Mouse (Mus musculus): ENCODE measurements at regions not wholly inside any gene's neighbourhood (a gene's known extent, or its start where the extent isn't known, plus 50 kb on each side); places are given as distances from the start of the nearest gene placed in this dataset.

DNA sequence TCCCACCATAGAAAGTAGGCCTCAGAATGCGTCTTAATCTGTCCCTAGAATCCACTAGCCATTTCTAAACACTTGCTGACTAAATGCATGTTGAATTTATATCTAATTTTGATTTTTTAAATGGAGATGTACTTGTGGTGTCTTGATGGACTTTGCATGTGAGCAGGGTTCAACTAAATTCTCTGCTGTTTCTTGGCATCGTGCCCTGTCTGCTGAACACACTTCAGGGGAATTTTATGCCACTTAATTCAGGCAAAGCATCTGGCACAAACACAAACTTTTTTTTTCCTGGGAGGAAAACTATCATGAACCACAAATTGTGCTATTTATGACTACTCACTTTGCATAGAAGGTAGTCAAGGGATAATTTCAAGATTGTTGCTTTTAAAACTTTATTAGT is 87.7 kb downstream of the Stc2 start:
- H3K4me3 ChIP-seq (ENCODE audit: low read depth, low read length) = no peak overlapping the region
- TF ChIP-seq CTCF (IDR thresholded peaks at IDR 0.05; ENCODE audit: low read depth) = no peak
- no peaks in the 10 kb centered on the region for H3K4me1 ChIP-seq (ENCODE audit: insufficient read depth)
- no peaks in the 10 kb centered on the region for H3K9me3 ChIP-seq (ENCODE audit: low read depth, low read length)
- H3K4me2 ChIP-seq = no peak overlapping the region
- WGBS = 40% methylated on average over 2 of the region's 2 CpGs
- no peak overlapping the region for H3K27ac ChIP-seq (ENCODE audit: low read depth)
- H3K27me3 ChIP-seq (ENCODE audit: insufficient read depth, low read length) = no peaks in the 10 kb centered on the region
- peak; percentile 68 for DNase-seq
- no peak for ATAC-seq (ENCODE audit: insufficient read depth)
- no peak overlapping the region for H3K9ac ChIP-seq
- no peaks in the 10 kb centered on the region for H3K36me3 ChIP-seq (ENCODE audit: insufficient read depth)

DNA sequence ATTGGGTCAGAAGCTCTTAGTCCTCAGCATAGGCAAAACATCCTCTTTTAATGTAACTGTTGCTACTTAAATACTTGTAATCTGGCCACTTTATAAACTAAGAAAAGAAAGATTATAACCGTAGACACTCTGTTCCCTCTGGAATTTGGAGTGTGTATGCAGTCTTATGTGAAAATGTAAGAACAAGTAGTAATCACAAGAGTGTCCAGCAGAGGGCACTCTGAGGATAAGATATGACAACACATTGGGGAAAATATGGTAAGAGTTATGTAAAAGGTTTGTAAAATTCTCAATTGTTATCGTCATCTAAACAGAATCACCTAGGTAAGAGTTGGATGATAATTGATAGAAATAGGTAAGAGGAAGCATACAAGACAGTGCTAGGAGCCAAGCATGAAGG is 66.2 kb upstream of the Gm17332 start:
- no peaks in the 10 kb centered on the region for H3K9me3 ChIP-seq (ENCODE audit: low read depth, low read length)
- no peak overlapping the region for H3K27ac ChIP-seq (ENCODE audit: low read depth)
- no peak overlapping the region for H3K4me3 ChIP-seq (ENCODE audit: low read depth, low read length)
- ATAC-seq (ENCODE audit: insufficient read depth) = no peak
- H3K9ac ChIP-seq = no peak overlapping the region
- H3K27me3 ChIP-seq (ENCODE audit: insufficient read depth, low read length) = no peaks in the 10 kb centered on the region
- TF ChIP-seq CTCF (IDR thresholded peaks at IDR 0.05; ENCODE audit: low read depth) = peak; percentile 80
- no peak overlapping the region for H3K4me2 ChIP-seq
- H3K4me1 ChIP-seq (ENCODE audit: insufficient read depth) = no peaks in the 10 kb centered on the region
- WGBS = 8% methylated on average over 2 of the region's 2 CpGs
- DNase-seq = peak; percentile 96
- H3K36me3 ChIP-seq (ENCODE audit: insufficient read depth) = no peaks in the 10 kb centered on the region
